Comparison of ENCODE assay signal across 8 mouse cellular contexts in genomic region chr12:69424971-69425370, GRCm38 (mm10). TPM values are rescaled to one million over a fixed set of nuclear protein-coding genes. Genes with fewer than 3 reads are reported as not detected.
DNase-seq lines count a peak whose midpoint lies in the region; ATAC-seq lines count a peak whose summit lies in the region.

No protein-coding gene starts in this region.

- peak; percentile 60 for DNase-seq in hindbrain, embryonic 10.5 days (ENCODE audit: low spot score)
- peak; percentile 78 for DNase-seq in embryo, embryonic 11 days
- peak; percentile 75 for DNase-seq in kidney, adult 9 months
- peak; percentile 46 for DNase-seq in midbrain, embryonic 14.5 days
- no peak for DNase-seq in cerebellum, postnatal 14 days
- no peak for DNase-seq in ovary, postnatal 10 days (ENCODE audit: low spot score)
- DNase-seq in natural killer cell, adult 2 months (ENCODE audit: low spot score in 2 of 2): no peak

- no peak overlapping the region for H3K4me3 ChIP-seq in hindbrain, embryonic 10.5 days
- H3K4me3 ChIP-seq in hindbrain, embryonic 13.5 days: no peak overlapping the region
- H3K4me3 ChIP-seq in midbrain, embryonic 14.5 days (replicated peaks; ENCODE audit: low read depth, low read length): no peak overlapping the region

- H3K27me3 ChIP-seq in hindbrain, embryonic 10.5 days (ENCODE audit: insufficient read depth, poor library complexity, severe bottlenecking): no peaks in the 10 kb centered on the region
- H3K27me3 ChIP-seq in hindbrain, embryonic 13.5 days: no peaks in the 10 kb centered on the region
- H3K27me3 ChIP-seq in midbrain, embryonic 14.5 days (ENCODE audit: control insufficient read depth, insufficient read depth, low read length): no peaks in the 10 kb centered on the region

- no peak overlapping the region for H3K4me2 ChIP-seq in hindbrain, embryonic 13.5 days
- no peak overlapping the region for H3K4me2 ChIP-seq in midbrain, embryonic 14.5 days (ENCODE audit: low read length)

- H3K36me3 ChIP-seq in hindbrain, embryonic 10.5 days: no peaks in the 10 kb centered on the region
- H3K36me3 ChIP-seq in hindbrain, embryonic 13.5 days: no peaks in the 10 kb centered on the region
- no peaks in the 10 kb centered on the region for H3K36me3 ChIP-seq in midbrain, embryonic 14.5 days (ENCODE audit: control insufficient read depth, insufficient read depth, low read length)

- peak overlapping the region; percentile 78 for H3K27ac ChIP-seq in hindbrain, embryonic 10.5 days
- H3K27ac ChIP-seq in hindbrain, embryonic 13.5 days: no peak overlapping the region
- H3K27ac ChIP-seq in midbrain, embryonic 14.5 days (replicated peaks; ENCODE audit: low read depth, low read length): no peak overlapping the region

- H3K9ac ChIP-seq in hindbrain, embryonic 13.5 days: no peak overlapping the region
- no peak overlapping the region for H3K9ac ChIP-seq in midbrain, embryonic 14.5 days (replicated peaks; ENCODE audit: low read length)

- H3K9me3 ChIP-seq in hindbrain, embryonic 10.5 days: peaks cover 9% of the 10 kb centered on the region; the same call in 1 of the 2 replicates
- 0 out of 2 replicates have a peak, but pooled peaks cover 6% of the 10 kb centered on the region for H3K9me3 ChIP-seq in hindbrain, embryonic 13.5 days
- 0 out of 2 replicates have a peak, but pooled peaks cover 5% of the 10 kb centered on the region for H3K9me3 ChIP-seq in midbrain, embryonic 14.5 days (ENCODE audit: control insufficient read depth, low read length)

- 55% methylated on average over 14 of the region's 14 CpGs for WGBS in hindbrain, embryonic 10.5 days
- 59% methylated on average over 14 of the region's 14 CpGs for WGBS in hindbrain, embryonic 13.5 days
- WGBS in midbrain, embryonic 14.5 days: 56% methylated on average over 14 of the region's 14 CpGs

- ATAC-seq in hindbrain, embryonic 13.5 days (ENCODE audit: low FRiP score): no peak
- ATAC-seq in midbrain, embryonic 14.5 days (ENCODE audit: low FRiP score, low TSS enrichment): no peak

- H3K4me1 ChIP-seq in hindbrain, embryonic 10.5 days (replicated peaks): peaks cover 18% of the 10 kb centered on the region
- peaks cover 4% of the 10 kb centered on the region for H3K4me1 ChIP-seq in hindbrain, embryonic 13.5 days (replicated peaks)
- H3K4me1 ChIP-seq in midbrain, embryonic 14.5 days (ENCODE audit: control insufficient read depth, insufficient read depth, low read length): no peaks in the 10 kb centered on the region

RNA-seq across cellular contexts. Expression of gene Gm9887, which starts 52.7 kb away (rescaled TPM):
- polyA plus RNA-seq in hindbrain, embryonic 10.5 days (2016; fragmentation: Nextera tagmentation; extraction: Ambion mirVana): 0.96 and 1.9 TPM in 2 replicates
- 0.81 and 1.4 TPM in 2 replicates for polyA plus RNA-seq in hindbrain, embryonic 13.5 days (2015; fragmentation: Nextera tagmentation; extraction: Ambion mirVana)
- 0.51 and 0.53 TPM in 2 replicates for polyA plus RNA-seq in midbrain, embryonic 14.5 days (2014; fragmentation: Nextera tagmentation; extraction: Ambion mirVana)

RNA-seq across cellular contexts. Expression of gene Arf6, which starts 53.0 kb away (rescaled TPM):
- 35.9 and 42.4 TPM in 2 replicates for polyA plus RNA-seq in hindbrain, embryonic 10.5 days (2016; fragmentation: Nextera tagmentation; extraction: Ambion mirVana)
- polyA plus RNA-seq in hindbrain, embryonic 13.5 days (2015; fragmentation: Nextera tagmentation; extraction: Ambion mirVana): 26.0 and 28.5 TPM in 2 replicates
- 34.5 and 34.7 TPM in 2 replicates for polyA plus RNA-seq in midbrain, embryonic 14.5 days (2014; fragmentation: Nextera tagmentation; extraction: Ambion mirVana)

Comparison
In these comparisons a context has a peak if more than half of its experiments do, and no peak if none do; other contexts are left out.
1. DNase-seq: peak in hindbrain, embryonic 10.5 days (single experiment), embryo, embryonic 11 days (single experiment), kidney, adult 9 months (single experiment) and midbrain, embryonic 14.5 days (single experiment); none in cerebellum, postnatal 14 days (0 of 2), ovary, postnatal 10 days (single experiment) and natural killer cell, adult 2 months (0 of 2).